In the genomic region with DNA sequence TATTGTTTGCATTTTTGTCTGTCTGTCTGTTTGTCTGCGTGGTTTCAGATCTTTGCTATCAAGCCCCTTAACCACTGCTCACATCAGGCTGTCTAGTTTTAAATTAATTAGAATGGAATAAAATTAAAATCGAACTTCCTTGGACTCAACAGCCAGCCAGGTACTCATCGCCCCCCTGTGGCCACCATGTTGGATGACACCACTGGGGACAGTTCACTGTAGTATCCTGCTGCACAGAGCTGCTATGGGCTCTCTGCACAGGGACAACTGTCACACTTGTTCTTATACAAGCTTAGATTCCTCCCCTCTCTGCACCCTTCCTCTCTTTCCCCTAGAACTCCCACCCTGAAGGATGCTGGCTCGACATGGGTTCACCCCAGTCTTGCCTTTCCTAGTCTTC, we compare ENCODE assay signal across 10 mouse cellular contexts. TPM values are rescaled to one million over a fixed set of nuclear protein-coding genes. Genes with fewer than 3 reads are reported as not detected.
DNase-seq lines count a peak whose midpoint lies in the region; ATAC-seq and TF ChIP-seq lines count a peak whose summit lies in the region.
"Had no signal": no experiment of that assay in that cellular context is flagged by ENCODE, and none has a peak within 500 bp of the region (broad histone marks: within the 10 kb centered on the region; RNA-seq: fewer than 3 reads in every experiment).

No protein-coding gene starts in this region.

- no peaks in the 10 kb centered on the region for H3K9me3 ChIP-seq in neural tube, embryonic 15.5 days (replicated peaks)
- no peaks in the 10 kb centered on the region for H3K9me3 ChIP-seq in forebrain, postnatal 0 days (ENCODE audit: low read length)

- no peaks in the 10 kb centered on the region for H3K27me3 ChIP-seq in neural tube, embryonic 15.5 days (replicated peaks)
- H3K27me3 ChIP-seq in forebrain, postnatal 0 days (ENCODE audit: insufficient read depth, low read length): no peaks in the 10 kb centered on the region

- intact Hi-C loops in left cerebral cortex, postnatal 25 days (cut with DNase I): no loop called here

- H3K9ac ChIP-seq in neural tube, embryonic 15.5 days (replicated peaks): no peak overlapping the region
- H3K9ac ChIP-seq in forebrain, postnatal 0 days: no peak overlapping the region

- no peak overlapping the region for H3K4me2 ChIP-seq in neural tube, embryonic 15.5 days
- no peak overlapping the region for H3K4me2 ChIP-seq in forebrain, postnatal 0 days (ENCODE audit: low read depth)

- no peaks in the 10 kb centered on the region for H3K4me1 ChIP-seq in neural tube, embryonic 15.5 days
- no peaks in the 10 kb centered on the region for H3K4me1 ChIP-seq in forebrain, postnatal 0 days (ENCODE audit: insufficient read depth)

- no peak overlapping the region for H3K4me3 ChIP-seq in neural tube, embryonic 15.5 days (replicated peaks)
- H3K4me3 ChIP-seq in forebrain, postnatal 0 days (ENCODE audit: low read depth, low read length): no peak overlapping the region

- peak; percentile 56 to 64 for DNase-seq in cerebellum, adult 18-20 months
- peak; percentile 21 for DNase-seq in neural tube, embryonic 10.5 days (ENCODE audit: extremely low spot score, low spot score)
- peak; percentile 40 for DNase-seq in forebrain, postnatal 0 days
- peak; percentile 44 for DNase-seq in retina, postnatal 1 day
- no peak for DNase-seq in left cerebral cortex, adult 11 months (ENCODE audit: low spot score)
- DNase-seq in left cerebral cortex, postnatal 25 days (ENCODE audit: low spot score in 2 of 2): no peak

- H3K27ac ChIP-seq in neural tube, embryonic 15.5 days (replicated peaks): no peak overlapping the region
- H3K27ac ChIP-seq in forebrain, postnatal 0 days (ENCODE audit: low read depth, low read length): no peak overlapping the region

- ATAC-seq in cerebellum, adult (ENCODE audit: insufficient number of reproducible peaks, low FRiP score, low TSS enrichment): no peak
- no peak for ATAC-seq in neural tube, embryonic 15.5 days (ENCODE audit: low FRiP score)
- peak; percentile 36; the same call in 1 of the 2 replicates for ATAC-seq in forebrain, postnatal 0 days
- ATAC-seq: Patski had no signal

- WGBS in neural tube, embryonic 15.5 days: 27% methylated on average over 4 of the region's 4 CpGs
- WGBS in forebrain, postnatal 0 days: 34% methylated on average over 4 of the region's 4 CpGs

- H3K36me3 ChIP-seq in neural tube, embryonic 15.5 days: peaks cover 93% of the 10 kb centered on the region
- peaks cover 83% of the 10 kb centered on the region for H3K36me3 ChIP-seq in forebrain, postnatal 0 days (ENCODE audit: insufficient read depth)

- TF ChIP-seq CTCF in forebrain, postnatal 0 days (IDR thresholded peaks at IDR 0.05; ENCODE audit: low read depth): peak; percentile 72

RNA-seq across cellular contexts. Expression of a gene that starts 7.9 kb away (rescaled TPM):
- polyA plus RNA-seq in neural tube, embryonic 15.5 days (2015; fragmentation: Nextera tagmentation; extraction: Ambion mirVana): 38.1 and 47.6 TPM in 2 replicates
- total RNA-seq in forebrain, postnatal 0 days (2014; rRNA removed): 31.1 and 34.2 TPM in 2 replicates
- polyA plus RNA-seq in forebrain, postnatal 0 days (2015; fragmentation: Nextera tagmentation; extraction: Ambion mirVana): 15.4 and 29.7 TPM in 2 replicates
- 100 to 1,000 TPM; 571 to 587 TPM for total RNA-seq in left cerebral cortex, postnatal 25 days (2021)

RNA-seq across cellular contexts. Expression of a gene that starts 11.2 kb away (rescaled TPM):
- 4.8 and 5.5 TPM in 2 replicates for polyA plus RNA-seq in neural tube, embryonic 15.5 days (2015; fragmentation: Nextera tagmentation; extraction: Ambion mirVana)
- 3.8 and 4.7 TPM in 2 replicates for total RNA-seq in forebrain, postnatal 0 days (2014; rRNA removed)
- polyA plus RNA-seq in forebrain, postnatal 0 days (2015; fragmentation: Nextera tagmentation; extraction: Ambion mirVana): 3.7 and 4.3 TPM in 2 replicates
- 1 to 10 TPM; 3.5 to 3.9 TPM for total RNA-seq in left cerebral cortex, postnatal 25 days (2021)

RNA-seq across cellular contexts. Expression of a gene that starts 56.7 kb away (rescaled TPM):
- polyA plus RNA-seq in neural tube, embryonic 15.5 days (2015; fragmentation: Nextera tagmentation; extraction: Ambion mirVana): not detected in 2 replicates
- not detected in 2 replicates for total RNA-seq in forebrain, postnatal 0 days (2014; rRNA removed)
- polyA plus RNA-seq in forebrain, postnatal 0 days (2015; fragmentation: Nextera tagmentation; extraction: Ambion mirVana): not detected in 2 replicates
- not detected for total RNA-seq in left cerebral cortex, postnatal 25 days (2021)
- polyA plus RNA-seq: heart, embryonic 14.5 days; Patski had no signal

Comparison
In these comparisons a context has a peak if more than half of its experiments do, and no peak if none do; other contexts are left out.
1. DNase-seq: peak in cerebellum, adult 18-20 months (2 of 2), neural tube, embryonic 10.5 days (single experiment), forebrain, postnatal 0 days (single experiment) and retina, postnatal 1 day (single experiment); none in left cerebral cortex, adult 11 months (single experiment) and left cerebral cortex, postnatal 25 days (0 of 2).
2. RNA of a gene that starts 7.9 kb away (total RNA-seq): 571 to 587 TPM in left cerebral cortex, postnatal 25 days; 31.1 to 34.2 TPM in forebrain, postnatal 0 days; every median in the first group is over 10 times any median in the second.